In genomic region chr3:35699266-35699665, GRCm38 (mm10) we compare ENCODE assay signal across 1 mouse cellular context.
A peak's percentile ranks its signal among the peaks of the same experiment; 100 is the strongest.
TF ChIP-seq lines count a peak whose summit lies in the region.

No protein-coding gene starts in this region.

TF ChIP-seq in MEL, 35 proteins besides CTCF, POLR2A, EP300 and RAD21 (continued from another document):
- TF ChIP-seq USF1 (IDR thresholded peaks at IDR 0.05; ENCODE audit: low read depth, low read length) (peak; percentile 54; the same call in 1 of the 2 replicates), POLR2AphosphoS5 (IDR thresholded peaks at IDR 0.05; ENCODE audit: borderline replicate concordance, low read depth, low read length) (no peak), BHLHE40 (IDR thresholded peaks at IDR 0.05; ENCODE audit: borderline replicate concordance, low read depth, low read length) (no peak), TBP (IDR thresholded peaks at IDR 0.05; ENCODE audit: low read depth, low read length) (no peak), POLR2AphosphoS2 (IDR thresholded peaks at IDR 0.05; ENCODE audit: low read length) (no peak), ETS1 (IDR thresholded peaks at IDR 0.05; ENCODE audit: low read depth, low read length) (peak; percentile 63), SMC3 (IDR thresholded peaks at IDR 0.05; ENCODE audit: low read depth, low read length) (no peak)
